Mouse (Mus musculus) MEL (cell line): ENCODE data around the gene Kalrn. TPM values are rescaled to one million over a fixed set of nuclear protein-coding genes. Genes with fewer than 3 reads are reported as not detected.
A peak's percentile ranks its signal among the peaks of the same experiment; 100 is the strongest.

Experiments
- DNase-seq: peaks from one replicate; pipeline ENCODE4 v3.0.0; 2011; ENCODE audit warnings: low read depth, low spot score
- H3K27ac ChIP-seq: 2 replicates; pipeline ENCODE4 v1.5.1; 2012; ENCODE audit warnings: low read depth, mild to moderate bottlenecking, control low read depth, low read length, moderate library complexity; ENCODE audit not compliant: control insufficient read depth
- H3K27me3 ChIP-seq, 2 experiments: fragments of 150-350 bp in 1 of 2; sonication (generic) in 1 of 2; 2 replicates each; pipeline ENCODE4 v1.6.1; 2012; ENCODE audit warnings: low read length in 2 of 2, mild to moderate bottlenecking in 2 of 2, improper control_type of control experiment in 1 of 2, moderate library complexity in 1 of 2; ENCODE audit not compliant: insufficient read depth in 2 of 2, control insufficient read depth in 1 of 2
- H3K36me3 ChIP-seq, 2 experiments: 2 replicates each; pipeline ENCODE4 v1.6.1; 2012 to 2014; ENCODE audit warnings: low read length in 2 of 2, improper control_type of control experiment in 1 of 2, inconsistent platforms in 1 of 2, mild to moderate bottlenecking in 1 of 2; ENCODE audit not compliant: insufficient read depth in 2 of 2, control insufficient read depth in 1 of 2
- H3K4me1 ChIP-seq, 2 experiments: fragments of 150-350 bp in 1 of 2; sonication (generic) in 1 of 2; 2 replicates each; pipeline ENCODE4 v1.6.1; 2012; ENCODE audit warnings: low read length in 2 of 2, improper control_type of control experiment in 1 of 2, mild to moderate bottlenecking in 1 of 2; ENCODE audit not compliant: insufficient read depth in 2 of 2, control insufficient read depth in 1 of 2
- H3K4me3 ChIP-seq, 2 experiments: fragments of 150-350 bp in 1 of 2; sonication (generic) in 1 of 2; 2 replicates each; pipeline ENCODE4 v1.5.1; 2012; ENCODE audit warnings: low read depth in 2 of 2, low read length in 2 of 2, mild to moderate bottlenecking in 2 of 2, moderate library complexity in 2 of 2, control low read depth in 1 of 2, improper control_type of control experiment in 1 of 2; ENCODE audit not compliant: control insufficient read depth in 1 of 2, insufficient read depth in 1 of 2
- H3K79me2 ChIP-seq: 2 replicates; pipeline ENCODE4 v1.6.1; 2012; ENCODE audit warnings: mild to moderate bottlenecking, low read length, moderate library complexity; ENCODE audit not compliant: control insufficient read depth, poor library complexity, insufficient read depth
- H3K9ac ChIP-seq: 2 replicates; pipeline ENCODE4 v1.6.1; 2012; ENCODE audit warnings: low read depth, mild to moderate bottlenecking, control low read depth, low read length, moderate library complexity; ENCODE audit not compliant: control insufficient read depth, poor library complexity, severe bottlenecking
- H3K9me3 ChIP-seq: fragments of 150-350 bp; sonication (generic); replicated peaks from 2 replicates; pipeline ENCODE4 v1.6.1; 2012; ENCODE audit warnings: mild to moderate bottlenecking, low read length, improper control_type of control experiment, moderate library complexity; ENCODE audit not compliant: insufficient read depth
- CTCF ChIP-seq, 3 experiments: IDR thresholded peaks in 2 of 3; conservative IDR thresholded peaks in 1 of 3; 2 replicates each; pipeline ENCODE4 v1.5.1; 2011 to 2012; ENCODE audit warnings: low read length in 3 of 3, low read depth in 2 of 3, mild to moderate bottlenecking in 2 of 3, improper control_type of control experiment in 1 of 3, inconsistent platforms in 1 of 3, mixed read lengths in 1 of 3, moderate library complexity in 1 of 3; ENCODE audit not compliant: control insufficient read depth in 1 of 3, insufficient read depth in 1 of 3, poor library complexity in 1 of 3, severe bottlenecking in 1 of 3
- E2F4 ChIP-seq: IDR thresholded peaks from 2 replicates; pipeline ENCODE4 v1.6.1; 2011; ENCODE audit warnings: low read depth, low read length, improper control_type of control experiment, borderline replicate concordance
- ETS1 ChIP-seq: IDR thresholded peaks from 2 replicates; pipeline ENCODE4 v1.6.1; 2012; ENCODE audit warnings: low read depth, mild to moderate bottlenecking, inconsistent platforms, low read length, improper control_type of control experiment, moderate library complexity
- GABPA ChIP-seq: IDR thresholded peaks from 2 replicates; pipeline ENCODE4 v1.6.1; 2012; ENCODE audit warnings: low read depth, mild to moderate bottlenecking, inconsistent platforms, low read length, improper control_type of control experiment, moderate library complexity
- KAT2A ChIP-seq: conservative IDR thresholded peaks from 2 replicates; pipeline ENCODE4 v1.6.1; 2012; ENCODE audit warnings: low read depth, low read length, improper control_type of control experiment, inconsistent platforms
- MAFK ChIP-seq: IDR thresholded peaks from 2 replicates; pipeline ENCODE4 v1.6.1; 2011; ENCODE audit warnings: low read depth, mild to moderate bottlenecking, low read length, improper control_type of control experiment, borderline replicate concordance
- MAX ChIP-seq: IDR thresholded peaks from 2 replicates; pipeline ENCODE4 v1.6.1; 2011; ENCODE audit warnings: low read length, improper control_type of control experiment
- MAZ ChIP-seq: IDR thresholded peaks from 2 replicates; pipeline ENCODE4 v1.6.1; 2012; ENCODE audit warnings: low read depth, mild to moderate bottlenecking, inconsistent platforms, low read length, improper control_type of control experiment
- MXI1 ChIP-seq: IDR thresholded peaks from 2 replicates; pipeline ENCODE4 v1.6.1; 2011; ENCODE audit warnings: mild to moderate bottlenecking, low read depth, low read length, improper control_type of control experiment
- MYC ChIP-seq: IDR thresholded peaks from 2 replicates; pipeline ENCODE4 v1.6.1; 2011; ENCODE audit warnings: low read depth, mild to moderate bottlenecking, low read length, improper control_type of control experiment, moderate library complexity
- POLR2A ChIP-seq, 2 experiments: IDR thresholded peaks; 2 replicates each; pipeline ENCODE4 v1.6.1; 2011 to 2012; ENCODE audit warnings: low read length in 2 of 2, mild to moderate bottlenecking in 2 of 2, control low read depth in 1 of 2, improper control_type of control experiment in 1 of 2, low read depth in 1 of 2, moderate library complexity in 1 of 2; ENCODE audit not compliant: control insufficient read depth in 1 of 2, insufficient read depth in 1 of 2, poor library complexity in 1 of 2
- POLR2AphosphoS5 ChIP-seq: IDR thresholded peaks from 2 replicates; pipeline ENCODE4 v1.6.1; 2012; ENCODE audit warnings: low read depth, borderline replicate concordance, mild to moderate bottlenecking, inconsistent platforms, low read length, moderate library complexity, mixed read lengths
- RAD21 ChIP-seq: IDR thresholded peaks from 2 replicates; pipeline ENCODE4 v1.6.1; 2011; ENCODE audit warnings: mild to moderate bottlenecking, low read depth, low read length, improper control_type of control experiment
- RCOR1 ChIP-seq: IDR thresholded peaks from 2 replicates; pipeline ENCODE4 v1.6.1; 2012; ENCODE audit warnings: low read depth, mild to moderate bottlenecking, inconsistent platforms, low read length, improper control_type of control experiment
- SIN3A ChIP-seq: IDR thresholded peaks from 2 replicates; pipeline ENCODE4 v1.6.1; 2012; ENCODE audit warnings: low read length, improper control_type of control experiment, inconsistent platforms
- SMC3 ChIP-seq: IDR thresholded peaks from 2 replicates; pipeline ENCODE4 v1.6.1; 2011; ENCODE audit warnings: low read depth, low read length, improper control_type of control experiment
- TCF12 ChIP-seq: IDR thresholded peaks from 2 replicates; pipeline ENCODE4 v1.6.1; 2014; ENCODE audit warnings: low read depth, mild to moderate bottlenecking, inconsistent platforms, low read length, improper control_type of control experiment, moderate library complexity
- USF1 ChIP-seq: IDR thresholded peaks from 2 replicates; pipeline ENCODE4 v1.6.1; 2014; ENCODE audit warnings: low read depth, mild to moderate bottlenecking, inconsistent platforms, low read length, improper control_type of control experiment, moderate library complexity
- USF2 ChIP-seq, 2 experiments: IDR thresholded peaks; 2 replicates each; pipeline ENCODE4 v1.6.1; 2011 to 2012; ENCODE audit warnings: improper control_type of control experiment in 2 of 2, low read length in 2 of 2, borderline replicate concordance in 1 of 2, inconsistent platforms in 1 of 2, low read depth in 1 of 2, mild to moderate bottlenecking in 1 of 2; ENCODE audit not compliant: insufficient read depth in 1 of 2
- ZC3H11A ChIP-seq: IDR thresholded peaks from 2 replicates; pipeline ENCODE4 v1.6.1; 2012; ENCODE audit warnings: low read depth, mild to moderate bottlenecking, inconsistent platforms, low read length, improper control_type of control experiment
- ZNF384 ChIP-seq: IDR thresholded peaks from 2 replicates; pipeline ENCODE4 v1.6.1; 2012; ENCODE audit warnings: low read depth, mild to moderate bottlenecking, inconsistent platforms, low read length, improper control_type of control experiment
- polyA plus RNA-seq, 2 experiments: library from polyadenylated mRNA; stranded (reverse) in 1 of 2; unstranded in 1 of 2; fragments of >175 nt in 1 of 2; fragments of >200 nt in 1 of 2; gene quantifications; 2 replicates each; pipeline versions ENCODE4 v1.2.1 to v1.2.4; 2012; ENCODE audit warnings: low replicate concordance in 2 of 2, low read depth in 1 of 2; ENCODE audit not compliant: insufficient read length in 2 of 2, insufficient read depth in 1 of 2, missing spikeins in 1 of 2
- total RNA-seq: library from RNA; depleted of rRNA; stranded (reverse); fragments of 300-350 nt; gene quantifications from 2 replicates; pipeline ENCODE4 v1.2.3, GENCODE M21; 2012

Kalrn gene
- total and polyA plus RNA-seq, 3 experiments: 10.4 to 11.8 TPM; not detected in 1

DNA sequence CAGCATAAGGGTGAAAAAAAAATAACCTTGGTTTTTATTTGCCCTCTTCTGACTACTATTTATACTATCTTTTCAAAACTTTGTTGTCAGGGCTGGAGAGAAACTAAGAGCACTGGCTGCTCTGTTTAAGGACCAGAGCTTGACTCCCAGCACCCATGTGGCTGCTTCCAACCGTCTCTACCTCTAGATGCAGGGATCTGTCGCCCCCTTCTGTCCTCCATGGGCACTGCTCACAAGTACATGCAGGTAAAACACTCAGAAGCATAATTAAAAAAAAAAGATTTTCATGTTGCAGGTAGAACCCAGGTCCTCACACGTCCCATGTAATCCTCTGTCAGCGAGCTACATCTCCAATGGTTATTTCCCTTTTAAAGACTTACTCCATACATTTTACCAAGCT lies 499.4 kb downstream of the Kalrn start:
- H3K9ac ChIP-seq: no peak overlapping the region
- H3K79me2 ChIP-seq: no peaks in the 10 kb centered on the region
- peaks cover 8 to 16% of the 10 kb centered on the region in 2 experiments for H3K4me1 ChIP-seq
- peak; percentile 32 for DNase-seq
- no peaks in the 10 kb centered on the region for H3K9me3 ChIP-seq
- H3K27me3 ChIP-seq: no peaks in the 10 kb centered on the region
- TF ChIP-seq MAZ (no peak), SMC3 (peak; percentile 60), CTCF (IDR thresholded peaks at IDR 0.05 in 2 of 3, conservative IDR thresholded peaks at IDR 0.05 in 1 of 3; ENCODE audit: control insufficient read depth in 1 of 3, insufficient read depth in 1 of 3, low read depth in 2 of 3, low read length in 3 of 3, poor library complexity in 1 of 3, severe bottlenecking in 1 of 3) (peak; percentile 22 to 53 (median 51)), ZC3H11A (peak; percentile 36; the same call in 1 of the 2 replicates), USF2 (IDR thresholded peaks at IDR 0.05; ENCODE audit: borderline replicate concordance in 1 of 2, insufficient read depth in 1 of 2, low read depth in 1 of 2, low read length in 2 of 2) (no peak), RAD21 (peak; percentile 54), MAFK (no peak), GABPA (no peak)
- no peak overlapping the region for H3K27ac ChIP-seq
- H3K4me3 ChIP-seq: no peak overlapping the region
- peaks cover 0 to 11% of the 10 kb centered on the region in 2 experiments; a peak in 2 of 4 replicates for H3K36me3 ChIP-seq

DNA sequence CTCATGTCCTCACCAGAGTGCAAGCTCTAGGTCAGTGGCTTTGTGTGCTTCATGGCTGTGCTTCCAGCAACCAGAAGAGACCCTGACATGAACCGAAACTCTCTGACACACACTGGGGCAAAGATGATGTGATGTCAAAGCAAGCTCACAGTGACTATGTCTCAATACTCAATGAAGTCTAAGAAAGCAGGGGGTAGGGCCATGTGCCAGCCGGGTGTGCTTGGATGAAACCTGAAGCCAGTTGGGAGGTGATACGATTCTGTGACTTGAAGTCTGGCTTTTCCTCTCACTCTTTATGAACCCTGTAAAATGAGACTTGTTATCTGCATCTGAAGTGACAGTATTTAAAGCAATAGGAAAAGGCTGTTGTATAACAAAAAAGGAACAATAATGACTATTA lies 501.2 kb downstream of the Kalrn start:
- H3K9ac ChIP-seq: no peak overlapping the region
- H3K27ac ChIP-seq: no peak overlapping the region
- H3K36me3 ChIP-seq: no peaks in the 10 kb centered on the region
- no peaks in the 10 kb centered on the region for H3K79me2 ChIP-seq
- H3K27me3 ChIP-seq: no peaks in the 10 kb centered on the region
- DNase-seq: no peak
- no peak overlapping the region for H3K4me3 ChIP-seq
- TF ChIP-seq ZC3H11A (no peak), POLR2A (IDR thresholded peaks at IDR 0.05; ENCODE audit: control insufficient read depth in 1 of 2, insufficient read depth in 1 of 2, low read depth in 1 of 2, low read length in 2 of 2, poor library complexity in 1 of 2) (no peak), USF1 (no peak), POLR2AphosphoS5 (no peak), ZNF384 (no peak), MAZ (no peak), SIN3A (no peak), ETS1 (no peak), KAT2A (no peak), MAX (no peak), E2F4 (no peak), MXI1 (no peak), GABPA (no peak), RAD21 (no peak), MYC (no peak), TCF12 (no peak), RCOR1 (no peak)
- no peaks in the 10 kb centered on the region for H3K9me3 ChIP-seq
- peaks cover 0 to under 1% of the 10 kb centered on the region in 2 experiments; a peak in 1 of 4 replicates for H3K4me1 ChIP-seq
